Comparison of ENCODE assay signal across 8 mouse cellular contexts in genomic region chr1:82243260-82243825, GRCm38 (mm10). TPM values are rescaled to one million over a fixed set of nuclear protein-coding genes. Genes with fewer than 3 reads are reported as not detected.
A peak's percentile ranks its signal among the peaks of the same experiment; 100 is the strongest.
DNase-seq lines count a peak whose midpoint lies in the region; ATAC-seq lines count a peak whose summit lies in the region.
"Had no signal": no experiment of that assay in that cellular context is flagged by ENCODE, and none has a peak within 500 bp of the region (broad histone marks: within the 10 kb centered on the region; RNA-seq: fewer than 3 reads in every experiment).

No protein-coding gene starts in this region.

- DNase-seq in kidney, adult 8-10 months, result peak; percentile 30 to 32
- no peak for DNase-seq in kidney, postnatal 4 days
- DNase-seq in adrenal gland, postnatal 25 days, result peak; percentile 14
- peak; percentile 29 to 59 for DNase-seq in heart, adult 9 months (ENCODE audit: low spot score in 2 of 2)
- DNase-seq in ovary, postnatal 14 days (ENCODE audit: low spot score), result no peak

- peak; percentile 90 for ATAC-seq in cerebellum, adult (ENCODE audit: insufficient number of reproducible peaks, low FRiP score, low TSS enrichment)
- no peak for ATAC-seq in megakaryocyte progenitor cell, adult 5-6 weeks (replicated peaks; ENCODE audit: poor library complexity)

RNA-seq across cellular contexts. Expression of gene Gm9747, which starts 10.4 kb away (rescaled TPM):
- not detected in 2 replicates for total RNA-seq in adrenal gland, postnatal 25 days (2021)
- total RNA-seq in megakaryocyte progenitor cell, adult 5-6 weeks (2015), result not detected in 2 replicates
- not detected in 2 replicates for total RNA-seq in megakaryocyte progenitor cell, adult 5-6 weeks (2017)
- total RNA-seq: neutrophil, adult 5-6 weeks had no signal

RNA-seq across cellular contexts. Expression of gene Irs1, which starts 47.9 kb away (rescaled TPM):
- 15.7 and 17.9 TPM in 2 replicates for total RNA-seq in adrenal gland, postnatal 25 days (2021)
- not detected in 2 replicates for total RNA-seq in megakaryocyte progenitor cell, adult 5-6 weeks (2015)
- not detected in 2 replicates for total RNA-seq in megakaryocyte progenitor cell, adult 5-6 weeks (2017)

Comparison
In these comparisons a context has a peak if more than half of its experiments do, and no peak if none do; other contexts are left out.
1. DNase-seq: peak in kidney, adult 8-10 months (2 of 2), adrenal gland, postnatal 25 days (single experiment) and heart, adult 9 months (2 of 2); none in kidney, postnatal 4 days (0 of 2) and ovary, postnatal 14 days (single experiment).
2. RNA of gene Irs1, which starts 47.9 kb away (total RNA-seq): 15.7 to 17.9 TPM in adrenal gland, postnatal 25 days; not detected in megakaryocyte progenitor cell, adult 5-6 weeks; every median in the first group is over 10 times any median in the second.